Comparison of ENCODE assay signal across 9 mouse cellular contexts in the genomic region with DNA sequence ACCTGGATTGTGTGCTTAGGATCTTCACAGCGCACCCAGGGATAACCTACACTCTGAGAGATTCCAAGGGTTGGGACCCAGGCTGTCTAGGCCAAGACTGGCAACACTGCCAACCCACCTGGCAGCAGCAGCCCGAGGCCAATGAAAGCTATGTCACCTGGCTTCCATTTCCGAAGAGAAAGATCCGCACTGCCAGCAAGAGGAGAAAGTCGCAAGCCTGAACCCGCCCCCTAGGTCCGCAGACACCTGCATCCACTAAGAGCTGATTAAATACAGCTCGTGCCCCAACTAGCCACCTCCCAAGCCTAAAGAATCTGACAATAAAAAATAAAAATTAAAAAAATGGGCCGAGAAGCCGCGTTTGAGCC. TPM values are rescaled to one million over a fixed set of nuclear protein-coding genes. Genes with fewer than 3 reads are reported as not detected.
DNase-seq lines count a peak whose midpoint lies in the region; ATAC-seq and TF ChIP-seq lines count a peak whose summit lies in the region.
"Had no signal": no experiment of that assay in that cellular context is flagged by ENCODE, and none has a peak within 500 bp of the region (broad histone marks: within the 10 kb centered on the region; RNA-seq: fewer than 3 reads in every experiment).

No protein-coding gene starts in this region.

- H3K9ac ChIP-seq in hindbrain, embryonic 14.5 days: peak overlapping the region; percentile 84
- peak overlapping the region; percentile 89 for H3K9ac ChIP-seq in liver, embryonic 14.5 days (replicated peaks)

- 4% methylated on average over 11 of the region's 11 CpGs for WGBS in hindbrain, embryonic 14.5 days
- WGBS in liver, embryonic 14.5 days (ENCODE audit: insufficient replicate concordance): 4% methylated on average over 11 of the region's 11 CpGs
- WGBS in small intestine, adult 2 months: 1% methylated on average over 11 of the region's 11 CpGs

- no peaks in the 10 kb centered on the region for H3K27me3 ChIP-seq in E14TG2a.4 (ENCODE audit: insufficient read depth, low read length)
- H3K27me3 ChIP-seq in hindbrain, embryonic 14.5 days (ENCODE audit: control insufficient read depth, insufficient read depth, low read length): no peaks in the 10 kb centered on the region
- H3K27me3 ChIP-seq in liver, embryonic 14.5 days (ENCODE audit: control insufficient read depth, insufficient read depth, low read length): no peaks in the 10 kb centered on the region
- peaks cover 3% of the 10 kb centered on the region; the same call in 1 of the 2 replicates for H3K27me3 ChIP-seq in small intestine, adult 2 months (ENCODE audit: control insufficient read depth, insufficient read depth, low read length)

- no peak for TF ChIP-seq EP300 in liver, embryonic 14.5 days (IDR thresholded peaks at IDR 0.05; ENCODE audit: low read depth)

- peak overlapping the region; percentile 95 for H3K4me3 ChIP-seq in E14TG2a.4 (replicated peaks; ENCODE audit: low read length)
- H3K4me3 ChIP-seq in hindbrain, embryonic 14.5 days (replicated peaks; ENCODE audit: low read length): peak overlapping the region; percentile 75
- peak overlapping the region; percentile 76 to 94 for H3K4me3 ChIP-seq in liver, embryonic 14.5 days (ENCODE audit: insufficient read depth in 1 of 2, low read depth in 2 of 2, low read length in 2 of 2)
- peak overlapping the region; percentile 94 for H3K4me3 ChIP-seq in small intestine, adult 2 months (ENCODE audit: low read depth, low read length)

- H3K27ac ChIP-seq in hindbrain, embryonic 14.5 days: no peak overlapping the region
- H3K27ac ChIP-seq in liver, embryonic 14.5 days: peak overlapping the region; percentile 37; the same call in 1 of the 2 replicates
- H3K27ac ChIP-seq in small intestine, adult 2 months (ENCODE audit: insufficient read depth, low read depth, low read length): peak overlapping the region; percentile 53

- H3K36me3 ChIP-seq in E14TG2a.4 (ENCODE audit: insufficient read depth, low read length): peaks cover 21% of the 10 kb centered on the region
- H3K36me3 ChIP-seq in hindbrain, embryonic 14.5 days (replicated peaks; ENCODE audit: control insufficient read depth, insufficient read depth): peaks cover 26% of the 10 kb centered on the region
- no peaks in the 10 kb centered on the region for H3K36me3 ChIP-seq in liver, embryonic 14.5 days (replicated peaks; ENCODE audit: control insufficient read depth, insufficient read depth, low read depth)
- H3K36me3 ChIP-seq in small intestine, adult 2 months (ENCODE audit: control insufficient read depth, insufficient read depth, low read length): no peaks in the 10 kb centered on the region

- peaks cover 40% of the 10 kb centered on the region for H3K4me1 ChIP-seq in E14TG2a.4 (replicated peaks; ENCODE audit: low read depth, low read length)
- H3K4me1 ChIP-seq in hindbrain, embryonic 14.5 days (replicated peaks; ENCODE audit: control insufficient read depth, insufficient read depth, low read length): peaks cover 21% of the 10 kb centered on the region
- peaks cover 9 to 24% of the 10 kb centered on the region in 2 experiments for H3K4me1 ChIP-seq in liver, embryonic 14.5 days (replicated peaks; ENCODE audit: control insufficient read depth in 2 of 2, insufficient read depth in 2 of 2, low read length in 1 of 2)
- H3K4me1 ChIP-seq in small intestine, adult 2 months (ENCODE audit: control insufficient read depth, insufficient read depth, insufficient read length, low read length): peaks cover 2% of the 10 kb centered on the region

- no peak for TF ChIP-seq POLR2A in small intestine, adult 2 months (IDR thresholded peaks at IDR 0.05; ENCODE audit: low read depth, low read length)

- no peak for TF ChIP-seq CTCF in E14TG2a.4 (conservative IDR thresholded peaks at IDR 0.05; ENCODE audit: low read length)
- TF ChIP-seq CTCF in liver, embryonic 14.5 days (IDR thresholded peaks at IDR 0.05; ENCODE audit: low read depth): no peak
- no peak for TF ChIP-seq CTCF in small intestine, adult 2 months (IDR thresholded peaks at IDR 0.05; ENCODE audit: extremely low read depth, insufficient read length, insufficient replicate concordance, low read depth, low read length)

- H3K9me3 ChIP-seq in E14TG2a.4 (ENCODE audit: low read length): no peaks in the 10 kb centered on the region
- no peaks in the 10 kb centered on the region for H3K9me3 ChIP-seq in hindbrain, embryonic 14.5 days (ENCODE audit: control insufficient read depth, low read length)
- no peaks in the 10 kb centered on the region for H3K9me3 ChIP-seq in liver, embryonic 14.5 days (ENCODE audit: control insufficient read depth, low read length)

- ATAC-seq in frontal cortex, adult (ENCODE audit: low TSS enrichment): peak; percentile 6
- ATAC-seq in hindbrain, embryonic 14.5 days (ENCODE audit: low FRiP score): no peak
- ATAC-seq in liver, embryonic 14.5 days (ENCODE audit: insufficient read depth): peak; percentile 38; the same call in 1 of the 2 replicates

- no peak for DNase-seq in frontal cortex, postnatal 36 days (ENCODE audit: low spot score in 2 of 2)
- peak; percentile 29 to 31 for DNase-seq in cerebellum, postnatal 36 days
- no peak for DNase-seq in hindbrain, embryonic 14.5 days (ENCODE audit: low spot score)
- no peak for DNase-seq in liver, embryonic 14.5 days (ENCODE audit: low read depth in 3 of 3, low spot score in 3 of 3)
- no peak for DNase-seq in frontal cortex, postnatal 10 days (ENCODE audit: low spot score in 2 of 2)

- H3K4me2 ChIP-seq in hindbrain, embryonic 14.5 days (replicated peaks): peak overlapping the region; percentile 94
- peak overlapping the region; percentile 93 for H3K4me2 ChIP-seq in liver, embryonic 14.5 days (ENCODE audit: low read depth)

RNA-seq across cellular contexts. Expression of a gene that starts 0.5 kb away (rescaled TPM):
- polyA plus RNA-seq in hindbrain, embryonic 14.5 days (2014; fragmentation: Nextera tagmentation; extraction: Ambion mirVana): 46.6 and 51.8 TPM in 2 replicates
- 3.1 and 3.9 TPM in 2 replicates for polyA plus RNA-seq in liver, embryonic 14.5 days (2012; rRNA removed)
- polyA plus RNA-seq in liver, embryonic 14.5 days (2014; fragmentation: Nextera tagmentation; extraction: Ambion mirVana): 4.9 and 7.0 TPM in 2 replicates
- 5.3 and 5.6 TPM in 2 replicates for polyA plus RNA-seq in small intestine, adult 2 months (2012; rRNA removed)

RNA-seq across cellular contexts. Expression of a gene that starts 2.8 kb away (rescaled TPM):
- 28.6 and 35.1 TPM in 2 replicates for polyA plus RNA-seq in hindbrain, embryonic 14.5 days (2014; fragmentation: Nextera tagmentation; extraction: Ambion mirVana)
- polyA plus RNA-seq in liver, embryonic 14.5 days (2012; rRNA removed): 10.2 and 13.6 TPM in 2 replicates
- polyA plus RNA-seq in liver, embryonic 14.5 days (2014; fragmentation: Nextera tagmentation; extraction: Ambion mirVana): 16.5 and 17.9 TPM in 2 replicates
- polyA plus RNA-seq in small intestine, adult 2 months (2012; rRNA removed): 0.94 and 1.0 TPM in 2 replicates

RNA-seq across cellular contexts. Expression of a gene that starts 45.1 kb away (rescaled TPM):
- not detected in 2 replicates for polyA plus RNA-seq in hindbrain, embryonic 14.5 days (2014; fragmentation: Nextera tagmentation; extraction: Ambion mirVana)
- polyA plus RNA-seq in liver, embryonic 14.5 days (2012; rRNA removed): not detected in 2 replicates
- not detected in 2 replicates for polyA plus RNA-seq in liver, embryonic 14.5 days (2014; fragmentation: Nextera tagmentation; extraction: Ambion mirVana)
- not detected in 2 replicates for polyA plus RNA-seq in small intestine, adult 2 months (2012; rRNA removed)
- polyA plus RNA-seq: large intestine, adult 2 months had no signal

Comparison
In these comparisons a context has a peak if more than half of its experiments do, and no peak if none do; other contexts are left out.
1. DNase-seq: peak in cerebellum, postnatal 36 days (2 of 2); none in frontal cortex, postnatal 36 days (0 of 2), hindbrain, embryonic 14.5 days (single experiment), liver, embryonic 14.5 days (0 of 3) and frontal cortex, postnatal 10 days (0 of 2).
2. Peak in every context shown above with its lines, with median percentiles within 50 percentile points of each other: H3K4me3 ChIP-seq.